Mouse (Mus musculus) forebrain, embryonic 14.5 days (tissue): ENCODE measurements around the gene Npr2. TPM values are rescaled to one million over a fixed set of nuclear protein-coding genes. Genes with fewer than 3 reads are reported as not detected.

Experiments
- ATAC-seq: fragments of 200-750 bp; cut with Nextera tagmentation; 2 replicates; pipeline ENCODE4 v1.8.0; 2017; ENCODE audit warnings: mild to moderate bottlenecking, moderate library complexity
- DNase-seq: peaks from one replicate; pipeline ENCODE4 v3.0.0-alpha.2; 2015; ENCODE audit warnings: low spot score
- H3K27ac ChIP-seq: fragments of 300-500 bp; sonication (generic); 2 replicates; pipeline ENCODE4 v1.5.1; 2014; ENCODE audit warnings: low read depth, mild to moderate bottlenecking, control low read depth, low read length, moderate library complexity
- H3K27me3 ChIP-seq: fragments of 300-500 bp; sonication (generic); replicated peaks from 2 replicates; pipeline ENCODE4 v1.6.1; 2014; ENCODE audit warnings: low read length, control low read depth, mixed read lengths; ENCODE audit not compliant: control insufficient read depth, insufficient read depth
- H3K36me3 ChIP-seq: fragments of 300-500 bp; sonication (generic); 2 replicates; pipeline ENCODE4 v1.6.1; 2014; ENCODE audit warnings: low read length, control low read depth; ENCODE audit not compliant: control insufficient read depth, insufficient read depth
- H3K4me1 ChIP-seq: fragments of 300-500 bp; sonication (generic); 2 replicates; pipeline ENCODE4 v1.6.1; 2014; ENCODE audit warnings: antibody characterized with exemption, low read length, control low read depth; ENCODE audit not compliant: control insufficient read depth, insufficient read depth
- H3K4me2 ChIP-seq: fragments of 300-500 bp; sonication (generic); 2 replicates; pipeline ENCODE4 v1.6.1; 2014; ENCODE audit warnings: mild to moderate bottlenecking, control low read depth, low read length
- H3K4me3 ChIP-seq: fragments of 300-500 bp; sonication (generic); 2 replicates; pipeline ENCODE4 v1.5.1; 2014; ENCODE audit warnings: low read depth, low read length, control low read depth
- H3K9ac ChIP-seq: fragments of 300-500 bp; sonication (generic); 2 replicates; pipeline ENCODE4 v1.6.1; 2014; ENCODE audit warnings: mild to moderate bottlenecking, low read length, control low read depth, moderate library complexity
- H3K9me3 ChIP-seq: fragments of 300-500 bp; sonication (generic); replicated peaks from 2 replicates; pipeline ENCODE4 v1.6.1; 2016; ENCODE audit warnings: low read length, control low read depth, mixed read lengths; ENCODE audit not compliant: control insufficient read depth
- WGBS: fragments of 180-500 bp; shearing (Covaris S2); extraction: QIAGEN DNeasy Blood & Tissue Kit; methylation state at CpG from one replicate; pipeline ENCODE4 v1.1.7; 2014; 5-methylcytosine and 5-hydroxymethylcytosine counted together
- polyA plus RNA-seq: library from polyadenylated mRNA; unstranded; fragments of >200 nt; fragmentation: Nextera tagmentation; extraction: Ambion mirVana; gene quantifications from 2 replicates; pipeline ENCODE4 v1.2.1, GENCODE M21; 2014

Gene Npr2
- polyA plus RNA-seq, 1 experiment from 2014 or later = 11.2 TPM

DNA sequence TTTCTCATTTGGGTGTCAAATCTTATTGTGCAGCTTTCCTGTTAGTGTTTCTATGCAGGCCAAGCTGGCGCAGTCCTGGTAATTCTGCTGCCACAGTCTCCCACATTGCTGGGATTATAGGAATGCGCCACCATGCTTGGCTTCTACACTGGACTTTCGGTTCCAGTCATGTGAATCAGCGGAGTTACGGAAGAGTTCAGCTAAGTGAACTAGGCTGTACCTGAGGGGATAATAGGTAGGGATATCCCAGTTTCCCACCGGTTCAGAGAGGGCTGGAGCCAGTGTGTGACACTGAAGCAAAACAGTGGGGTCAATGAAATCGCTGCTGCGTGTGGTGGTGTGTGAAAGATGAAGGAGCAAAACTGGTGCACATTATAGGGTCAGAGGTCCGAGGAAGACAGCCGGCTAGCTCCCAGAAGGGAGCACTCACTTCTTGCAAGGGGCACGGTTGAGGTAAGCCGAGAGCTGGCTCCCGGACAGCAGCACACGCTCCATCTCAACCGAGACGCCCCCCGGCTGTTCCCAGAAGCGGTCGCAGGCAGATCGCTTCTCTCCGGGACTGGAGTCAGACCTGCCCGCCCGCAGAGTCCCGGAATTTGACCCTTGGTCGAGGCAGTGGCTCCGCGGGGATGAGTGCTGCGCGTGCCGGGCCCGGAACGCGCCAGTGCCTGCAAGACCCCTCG lies 24.1 kb downstream of the Npr2 start:
- Histone ChIP-seq H3K36me3 (no peaks in the 10 kb centered on the region), H3K9me3 (no peaks in the 10 kb centered on the region), H3K4me3 (peak overlapping the region; percentile 77), H3K27me3 (no peaks in the 10 kb centered on the region), H3K27ac (peak overlapping the region; percentile 86), H3K4me1 (peaks cover 6% of the 10 kb centered on the region), H3K9ac (peak overlapping the region; percentile 89), H3K4me2 (peak overlapping the region; percentile 81)
- DNase-seq (no peak), ATAC-seq (peak; percentile 47; the same call in 1 of the 2 replicates)
- WGBS = 4% methylated on average over 34 of the region's 34 CpGs

DNA sequence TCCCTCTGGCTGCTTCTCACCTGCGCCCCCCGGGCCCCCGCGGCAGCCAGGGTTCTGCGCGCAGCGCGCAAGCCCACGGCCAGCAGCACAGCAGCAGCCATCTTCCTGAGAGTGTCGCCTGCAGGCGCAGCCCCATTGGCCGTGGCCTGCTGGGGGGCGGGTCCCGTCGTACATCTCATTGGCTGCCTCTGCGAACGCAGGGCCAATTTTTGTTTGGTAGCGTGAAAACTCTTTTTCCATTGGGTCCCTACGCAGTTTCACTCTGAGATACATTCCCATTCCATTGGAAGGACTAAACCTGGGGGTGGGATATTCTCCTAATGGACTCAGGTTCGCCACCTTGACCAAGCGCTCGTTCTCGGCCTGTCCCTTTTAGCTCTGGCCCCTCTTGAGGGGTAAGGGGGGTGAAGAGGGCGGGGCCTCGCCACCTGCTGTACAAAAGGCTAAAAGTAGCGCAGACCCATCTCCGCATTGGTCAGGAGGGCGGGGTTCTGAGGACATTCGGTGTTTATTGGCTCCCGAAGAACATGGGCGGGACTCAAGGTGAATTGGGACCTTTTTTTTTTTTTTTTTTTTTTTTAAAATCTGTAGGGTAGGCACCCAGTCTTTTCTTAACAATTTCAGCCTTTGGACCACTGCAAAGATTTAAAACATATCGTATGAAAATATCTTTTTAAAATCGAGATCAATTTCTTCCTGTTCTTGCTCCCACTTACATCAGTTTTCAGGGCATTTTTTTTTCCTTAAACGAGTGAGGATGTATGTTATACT lies 24.8 kb downstream of the Npr2 start, which contains the start of gene Hint2:
Gene Hint2, minus strand, starts transcription at position 128 of the 771 bp plus-strand sequence.
- H3K9me3 ChIP-seq = no peaks in the 10 kb centered on the region
- peak within 1 kb of the TSS; percentile 86 for H3K27ac ChIP-seq
- H3K4me1 ChIP-seq = peaks cover 6% of the 10 kb centered on the region
- peak; percentile 99 for DNase-seq
- H3K4me2 ChIP-seq = peak within 1 kb of the TSS; percentile 81
- peak; percentile 99 for ATAC-seq
- peak within 1 kb of the TSS; percentile 89 for H3K9ac ChIP-seq
- H3K27me3 ChIP-seq = no peaks in the 10 kb centered on the region
- WGBS = under 1% methylated on average over 34 of the region's 34 CpGs
- peak within 1 kb of the TSS; percentile 77 for H3K4me3 ChIP-seq
- H3K36me3 ChIP-seq = no peaks in the 10 kb centered on the region

DNA sequence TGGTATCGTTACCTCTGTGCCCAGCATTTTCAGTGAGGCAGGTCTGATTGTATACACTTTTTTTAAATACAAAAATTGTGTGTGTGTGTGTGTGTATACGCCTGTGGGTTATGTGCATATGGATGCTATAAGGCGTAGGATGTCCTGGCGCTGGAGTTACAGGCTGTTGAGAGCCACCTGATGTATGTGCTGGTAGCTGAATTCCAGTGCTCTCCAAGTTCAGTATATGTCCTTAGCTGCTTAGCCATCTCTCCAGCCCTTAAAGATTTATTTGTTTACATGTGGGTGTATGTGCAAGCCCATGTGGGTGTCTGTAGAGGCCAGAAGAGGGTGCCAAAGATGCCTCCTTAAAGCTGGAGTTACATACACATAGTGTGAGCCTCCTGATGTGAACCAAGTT lies 25.4 kb downstream of the Npr2 start:
- no peaks in the 10 kb centered on the region for H3K36me3 ChIP-seq
- H3K4me1 ChIP-seq = peaks cover 6% of the 10 kb centered on the region
- no peak overlapping the region for H3K9ac ChIP-seq
- H3K27ac ChIP-seq = no peak overlapping the region
- H3K27me3 ChIP-seq = 0 out of 2 replicates have a peak, but pooled peaks cover 1% of the 10 kb centered on the region
- 59% methylated on average over 4 of the region's 4 CpGs for WGBS
- H3K4me3 ChIP-seq = peak overlapping the region; percentile 77
- H3K4me2 ChIP-seq = peak overlapping the region; percentile 81
- ATAC-seq (no peak), DNase-seq (no peak)
- H3K9me3 ChIP-seq = no peaks in the 10 kb centered on the region

DNA sequence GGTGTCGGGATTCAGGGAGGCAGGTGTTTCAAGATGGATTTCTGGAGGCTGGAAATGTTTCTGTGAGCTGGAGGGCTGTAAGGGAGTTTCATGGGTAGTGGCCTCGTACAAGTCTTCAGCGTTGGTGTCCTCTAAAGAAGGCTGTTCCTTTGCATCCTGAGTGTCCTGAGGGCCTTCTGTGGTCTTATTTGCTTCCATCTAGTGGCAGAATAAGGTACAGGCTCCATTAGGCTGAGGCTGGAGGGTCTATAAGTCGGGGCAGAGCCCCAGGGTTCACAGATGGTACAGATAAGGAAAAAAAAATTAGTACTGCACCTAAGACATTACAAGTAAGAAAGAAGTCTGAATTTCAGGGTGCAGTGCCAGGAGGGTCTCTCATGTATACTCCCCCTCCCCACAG lies 34.7 kb downstream of the Npr2 start:
- H3K9ac ChIP-seq = no peak overlapping the region
- no peak overlapping the region for H3K27ac ChIP-seq
- H3K27me3 ChIP-seq = peaks cover 9% of the 10 kb centered on the region; the same call in 1 of the 2 replicates
- 26% methylated on average over 4 of the region's 4 CpGs for WGBS
- H3K4me2 ChIP-seq = no peak overlapping the region
- peaks cover 18% of the 10 kb centered on the region for H3K4me1 ChIP-seq
- no peaks in the 10 kb centered on the region for H3K9me3 ChIP-seq
- ATAC-seq = no peak
- DNase-seq = peak; percentile 34
- no peaks in the 10 kb centered on the region for H3K36me3 ChIP-seq
- H3K4me3 ChIP-seq = no peak overlapping the region

DNA sequence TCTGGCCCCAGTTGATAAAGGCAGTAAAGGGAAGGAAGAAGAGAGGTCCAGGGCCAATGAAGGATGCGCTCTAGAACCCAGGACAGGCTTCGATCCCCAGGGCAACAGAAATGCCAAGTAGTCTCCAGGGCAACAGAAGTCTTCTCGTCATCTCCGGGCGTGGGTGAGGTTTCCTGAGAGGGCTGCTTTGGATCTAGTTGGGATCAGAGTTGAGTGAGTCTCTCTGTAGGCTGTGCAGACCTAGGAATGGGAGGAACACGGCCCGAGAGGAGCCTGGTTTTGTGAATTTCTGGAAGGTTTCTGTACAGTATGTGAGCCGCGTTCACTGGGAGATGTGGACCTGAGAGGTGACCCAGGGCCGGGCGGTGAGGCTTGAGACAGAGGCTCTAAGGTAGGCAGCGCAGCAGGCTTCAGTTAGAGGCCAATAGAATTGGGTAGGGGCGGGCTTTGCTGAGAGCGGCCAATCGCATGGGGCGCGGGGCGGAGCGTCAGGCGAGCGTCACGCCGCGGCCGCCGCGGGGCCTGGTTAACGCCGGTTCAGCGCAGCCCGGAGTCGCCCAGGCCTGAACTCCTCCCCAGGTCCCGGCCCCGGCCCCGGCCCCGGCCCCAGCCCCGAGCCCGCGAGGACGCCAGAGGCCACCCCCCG lies 37.2 kb downstream of the Npr2 start, which contains the start of the genes Tmem8b and Fam221b:
Gene Tmem8b, plus strand, starts transcription at position 190 of the 646 bp plus-strand sequence.
Gene Fam221b, minus strand, starts transcription at position 364 of the 646 bp plus-strand sequence.
- ATAC-seq = peak; percentile 97
- no peaks in the 10 kb centered on the region for H3K9me3 ChIP-seq
- H3K9ac ChIP-seq = peak within 1 kb of the TSS; percentile 96
- DNase-seq = peak; percentile 93
- 2% methylated on average over 31 of the region's 41 CpGs for WGBS
- H3K4me3 ChIP-seq = peak within 1 kb of the TSS; percentile 90
- H3K4me2 ChIP-seq = peak within 1 kb of the TSS; percentile 84
- H3K4me1 ChIP-seq = peaks cover 23% of the 10 kb centered on the region
- H3K27ac ChIP-seq = peak within 1 kb of the TSS; percentile 65
- H3K36me3 ChIP-seq = peaks cover under 1% of the 10 kb centered on the region; the same call in 1 of the 2 replicates
- 0 out of 2 replicates have a peak, but pooled peaks cover 3% of the 10 kb centered on the region for H3K27me3 ChIP-seq

DNA sequence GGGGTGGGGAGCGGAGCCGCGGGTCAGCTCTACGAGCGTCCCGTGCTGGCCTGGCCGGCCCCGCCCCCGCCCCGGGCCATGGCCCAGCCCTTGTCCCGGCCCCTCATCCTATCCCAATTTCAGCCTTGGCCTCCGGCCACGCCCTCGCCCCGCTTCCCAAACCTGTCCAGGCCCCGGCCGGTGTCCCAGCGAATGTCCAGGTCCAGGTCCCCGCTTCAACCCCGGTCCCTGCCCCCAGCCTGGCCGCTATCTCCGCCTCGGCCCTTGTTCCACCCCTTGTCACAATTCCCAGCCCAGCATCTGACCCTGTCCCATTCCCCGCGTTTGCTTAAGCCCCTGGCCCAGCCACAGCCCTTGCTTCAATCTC lies 37.7 kb downstream of the Npr2 start:
- H3K4me3 ChIP-seq = peak overlapping the region; percentile 90
- H3K4me1 ChIP-seq = peaks cover 23% of the 10 kb centered on the region
- WGBS = under 1% methylated on average over 22 of the region's 25 CpGs
- ATAC-seq = peak; percentile 70
- H3K27me3 ChIP-seq = 0 out of 2 replicates have a peak, but pooled peaks cover 3% of the 10 kb centered on the region
- no peaks in the 10 kb centered on the region for H3K9me3 ChIP-seq
- peak; percentile 16 for DNase-seq
- H3K27ac ChIP-seq = peak overlapping the region; percentile 65
- peak overlapping the region; percentile 84 for H3K4me2 ChIP-seq
- peaks cover 5% of the 10 kb centered on the region for H3K36me3 ChIP-seq
- peak overlapping the region; percentile 96 for H3K9ac ChIP-seq

DNA sequence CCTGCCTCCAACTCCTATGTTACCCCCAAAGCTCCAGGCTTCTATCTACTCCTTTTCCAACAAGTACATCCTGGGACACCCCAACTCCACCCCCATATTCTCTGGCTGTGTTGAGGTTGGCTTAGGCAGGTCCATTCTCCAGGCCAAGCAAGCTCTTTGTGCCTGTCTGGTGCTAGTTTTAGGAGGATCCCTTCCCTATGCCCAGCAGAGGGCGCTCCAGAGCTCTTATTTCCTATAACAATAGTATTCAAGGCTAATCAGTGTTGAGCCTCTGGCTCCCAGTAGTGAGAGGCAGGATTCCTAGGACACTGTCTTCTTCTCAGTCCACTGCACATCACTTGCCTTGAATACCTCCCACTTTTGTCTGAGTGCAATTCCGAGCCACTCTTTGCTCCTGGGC lies 40.3 kb downstream of the Npr2 start:
- Histone ChIP-seq H3K36me3 (peaks cover 31% of the 10 kb centered on the region), H3K27ac (no peak overlapping the region), H3K9me3 (no peaks in the 10 kb centered on the region), H3K9ac (no peak overlapping the region; the same call in 1 of the 2 replicates), H3K4me2 (peak overlapping the region; percentile 84), H3K4me1 (peaks cover 23% of the 10 kb centered on the region), H3K4me3 (no peak overlapping the region), H3K27me3 (no peaks in the 10 kb centered on the region)
- WGBS = 2% methylated on average over 2 of the region's 2 CpGs
- DNase-seq (peak; percentile 96), ATAC-seq (peak; percentile 40)

DNA sequence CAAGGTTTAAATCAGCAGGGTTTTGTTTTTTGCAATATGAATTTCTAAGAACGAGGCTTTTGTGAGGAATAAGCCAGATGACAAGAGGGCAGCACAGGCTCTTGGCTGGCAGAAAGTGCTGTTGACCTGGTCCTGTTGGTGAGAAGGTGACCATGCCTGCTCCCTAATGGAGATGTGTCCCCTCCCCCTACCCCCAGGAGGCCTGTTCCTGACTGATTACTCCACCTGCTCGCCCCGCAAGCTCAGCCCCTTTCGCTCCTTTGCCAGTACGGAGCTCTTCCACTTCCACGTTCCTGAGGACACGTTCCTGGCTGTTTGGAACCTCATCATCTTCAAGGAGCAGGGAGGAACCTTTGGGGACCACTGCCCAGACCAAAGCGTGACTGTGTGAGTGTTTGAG lies 42.0 kb downstream of the Npr2 start:
- Histone ChIP-seq H3K9me3 (no peaks in the 10 kb centered on the region), H3K9ac (no peak overlapping the region), H3K27ac (no peak overlapping the region), H3K4me2 (no peak overlapping the region), H3K27me3 (no peaks in the 10 kb centered on the region), H3K4me3 (no peak overlapping the region), H3K36me3 (peaks cover 47% of the 10 kb centered on the region), H3K4me1 (peaks cover 20% of the 10 kb centered on the region)
- ATAC-seq = no peak
- 85% methylated on average over 8 of the region's 8 CpGs for WGBS
- DNase-seq = no peak
